Mouse (Mus musculus): ENCODE results near the gene Ube2v1.

DNA sequence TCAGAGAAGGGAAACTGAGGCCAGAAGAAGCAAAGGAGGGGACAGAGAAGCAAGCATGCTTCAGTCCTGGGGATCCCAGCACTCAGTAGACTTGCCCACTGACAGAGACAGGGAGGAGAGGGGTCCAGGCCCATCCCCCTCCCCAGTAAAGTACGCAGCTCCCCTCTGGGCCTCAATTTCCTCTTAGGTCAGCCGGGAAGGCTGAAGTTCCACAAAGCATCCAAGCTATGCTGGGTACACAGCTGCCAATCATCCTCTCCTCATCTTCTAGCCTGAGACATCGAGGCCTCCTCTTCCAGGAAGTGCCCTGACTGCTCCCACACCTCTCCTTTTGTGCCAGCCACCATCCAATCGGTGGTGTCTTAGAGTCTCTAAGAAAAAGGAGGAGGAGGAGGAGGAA is 35.6 kb downstream of the Ube2v1 start:
- TF ChIP-seq GATA1 (IDR thresholded peaks at IDR 0.05; ENCODE audit: low read length) (no peak), TAL1 (IDR thresholded peaks at IDR 0.05; ENCODE audit: low read length) (no peak)

Measured in erythroblast, embryonic 14.5 days (primary cell).